Mouse (Mus musculus) cerebellum, adult 8-10 months (tissue): ENCODE results near the gene Cort.
A peak's percentile ranks its signal among the peaks of the same experiment; 100 is the strongest.

ENCODE experiments used
- DNase-seq: peaks from one replicate; pipeline ENCODE4 v3.0.0; 2022

Gene Cort

DNA sequence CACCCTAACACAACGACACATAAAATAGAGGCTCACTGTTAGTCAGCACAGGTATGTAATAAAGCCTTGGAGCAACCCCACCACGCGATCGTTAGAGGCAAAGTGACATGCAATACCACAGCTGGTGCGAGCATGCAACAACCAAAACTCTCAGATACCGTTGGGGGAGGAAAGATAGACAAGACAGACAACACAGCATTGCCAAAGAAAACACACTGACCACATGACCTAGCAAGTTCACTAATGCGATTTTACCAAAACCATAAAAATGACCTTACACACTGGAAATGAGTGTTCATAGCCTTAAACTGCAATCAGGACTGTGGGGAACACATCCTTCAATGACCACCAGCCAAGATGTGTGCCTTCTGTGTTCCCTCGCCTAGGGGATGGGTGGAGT, 35.2 kb downstream of the Cort start:
- DNase-seq = no peak

DNA sequence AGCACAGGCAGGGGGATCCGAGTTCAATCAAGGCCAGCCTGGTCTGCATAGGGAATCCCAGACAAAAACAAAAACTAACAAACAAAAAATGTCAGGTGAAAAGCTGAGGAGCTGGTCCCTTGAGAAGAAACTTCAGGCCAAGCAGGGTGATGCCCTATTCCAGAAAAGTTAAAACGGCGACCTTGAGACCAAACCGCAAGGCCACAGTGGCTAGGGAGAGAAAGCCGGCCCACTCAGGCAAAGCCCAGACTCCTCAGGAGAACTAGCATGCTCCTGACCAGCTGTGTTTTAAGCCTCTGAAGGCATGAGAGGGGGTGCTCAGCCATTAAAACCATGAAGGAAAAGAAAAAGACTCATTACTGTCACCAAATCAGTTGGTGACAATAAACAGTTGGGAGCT, 41.2 kb downstream of the Cort start:
- DNase-seq = no peak

DNA sequence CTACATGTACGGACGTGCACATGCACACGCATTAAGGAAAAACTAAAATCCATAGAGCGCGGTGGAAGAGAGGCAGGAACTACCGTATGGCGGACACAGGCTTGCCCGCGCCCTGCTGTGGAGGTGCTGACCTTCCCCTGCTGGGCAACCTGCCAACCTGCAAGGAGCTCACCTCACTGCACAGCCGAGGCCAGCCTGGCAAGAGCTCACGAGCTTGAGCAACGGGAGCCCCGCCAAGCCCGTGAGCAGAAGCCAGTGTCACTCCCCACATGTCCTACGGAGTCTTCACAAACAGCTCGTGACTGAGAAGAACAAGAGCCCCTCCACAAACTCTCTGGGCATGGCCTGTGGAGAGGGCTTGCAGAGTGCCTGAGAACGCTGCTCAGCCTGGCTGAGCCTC, 45.0 kb downstream of the Cort start:
- DNase-seq = peak; percentile 81

DNA sequence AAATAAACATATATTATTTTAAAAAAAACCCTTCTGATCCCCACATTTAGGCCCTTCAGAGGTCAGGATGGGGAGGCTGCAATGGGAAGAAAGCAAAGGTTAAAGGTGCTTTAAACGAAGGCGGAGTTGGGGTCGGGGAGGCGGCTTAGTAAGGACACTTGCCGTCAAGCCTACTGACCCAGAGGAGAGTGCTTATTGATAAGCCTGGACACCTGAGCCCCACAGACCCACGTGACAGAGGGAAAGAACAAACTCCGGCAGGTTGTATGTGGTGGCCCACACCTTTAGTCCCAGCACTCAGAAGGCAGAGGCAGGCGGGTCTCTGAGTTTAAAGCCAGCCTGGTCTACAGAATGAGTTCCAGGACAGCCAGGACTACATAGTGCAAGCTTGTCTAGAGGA, 46.5 kb downstream of the Cort start:
- no peak for DNase-seq

DNA sequence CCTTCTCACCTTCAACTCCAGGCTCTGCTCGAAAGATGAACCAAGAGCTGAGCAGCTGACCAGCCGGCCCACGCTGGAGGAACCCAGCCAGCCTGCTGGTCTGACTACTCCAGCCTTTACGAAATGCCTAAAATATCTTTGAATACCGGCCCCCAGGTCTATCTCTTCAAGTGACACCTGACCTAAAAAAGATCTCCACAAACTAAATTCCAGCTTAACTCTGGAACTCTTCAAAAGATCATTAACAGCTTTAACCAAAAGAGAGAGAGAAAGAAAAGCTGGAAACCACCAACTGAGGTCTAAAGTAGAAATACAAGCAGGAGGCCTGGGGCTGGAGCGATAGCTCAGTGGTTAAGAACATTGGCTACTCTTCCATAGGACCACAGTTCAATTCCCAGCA, 46.9 kb downstream of the Cort start:
- DNase-seq = no peak

DNA sequence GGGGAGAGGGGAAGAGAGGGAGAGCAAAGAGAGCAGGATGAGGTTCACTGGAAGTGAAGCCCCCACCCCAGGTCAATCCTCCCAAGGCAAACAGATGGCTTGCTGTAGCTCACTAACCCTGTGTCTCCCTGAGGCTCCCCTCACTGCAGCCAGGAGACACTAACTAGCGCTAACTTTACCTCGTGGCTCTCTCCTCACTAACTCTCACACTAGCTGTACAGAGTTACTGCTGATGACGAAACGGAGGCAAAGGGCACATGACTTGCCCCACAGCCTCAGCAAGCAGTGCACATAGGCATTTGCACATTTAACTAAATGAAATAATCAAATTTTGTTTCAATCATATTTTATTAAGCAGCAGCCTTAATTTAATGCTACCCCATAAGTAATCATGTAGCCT, 48.3 kb downstream of the Cort start:
- DNase-seq = no peak

DNA sequence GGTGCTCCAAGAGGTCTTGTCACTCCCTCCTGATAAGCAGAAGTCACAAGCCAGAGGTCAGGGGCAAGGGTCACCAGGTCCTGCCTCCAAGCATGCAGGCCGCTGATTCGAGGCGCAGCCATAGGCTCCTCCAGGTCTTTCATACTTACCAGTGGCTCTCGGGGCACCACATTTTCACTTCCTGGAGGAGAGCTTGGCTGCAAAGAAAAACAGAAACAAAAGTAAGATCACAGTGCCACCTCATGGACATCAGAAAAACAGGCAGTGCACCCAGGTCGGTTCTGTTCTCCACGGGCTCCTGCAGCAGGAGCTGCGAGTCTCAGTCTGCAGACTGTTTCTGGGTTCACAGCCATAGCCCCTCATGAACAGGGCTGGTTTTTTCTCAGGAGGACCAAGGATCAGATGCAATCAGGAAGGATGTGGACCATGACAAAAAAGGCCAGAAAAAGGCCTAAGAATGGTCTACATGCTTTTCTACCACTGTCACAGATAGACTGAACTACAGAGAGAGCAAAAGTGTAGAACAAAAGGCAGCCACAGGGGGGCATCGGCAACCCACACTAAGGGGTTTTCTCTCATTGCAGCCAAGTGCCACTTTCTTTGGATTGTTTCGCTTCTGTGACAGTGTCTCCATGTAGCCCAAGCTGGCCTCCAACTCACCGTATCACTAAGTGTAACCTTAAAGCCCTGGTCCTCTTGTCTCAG, 50.5 kb downstream of the Cort start:
- peak; percentile 59 for DNase-seq

DNA sequence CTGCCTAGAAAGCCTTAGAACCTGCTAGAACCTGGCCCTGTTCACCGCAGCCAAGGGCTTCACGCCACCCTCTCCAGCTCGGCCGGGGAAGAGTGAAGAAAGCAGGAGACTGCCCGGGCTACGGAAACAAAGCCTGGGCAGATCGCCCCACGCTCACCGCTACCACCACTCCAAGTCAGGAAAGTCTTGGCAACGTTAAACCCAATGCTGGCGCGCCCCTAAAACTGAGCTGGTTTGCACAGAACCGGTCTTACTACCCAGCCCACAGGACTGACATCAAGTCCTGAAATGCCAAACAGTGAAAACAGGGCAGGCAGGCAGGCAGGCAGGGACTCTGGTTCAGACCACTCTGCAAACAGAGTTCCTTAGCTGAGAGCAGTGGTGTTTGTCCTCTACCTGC, 51.5 kb downstream of the Cort start:
- DNase-seq = no peak
